Mouse (Mus musculus): ENCODE data around the gene Cdk19. TPM values are rescaled to one million over a fixed set of nuclear protein-coding genes. Genes with fewer than 3 reads are reported as not detected.

Gene Cdk19
- polyA plus RNA-seq, 1 experiment = not detected

GRCm38 (mm10) chr10:40482285-40482684, 142.9 kb downstream of the Cdk19 start:
- no peak for TF ChIP-seq POLR2A (IDR thresholded peaks at IDR 0.05; ENCODE audit: insufficient read depth, low read depth, low read length)
- no peak for TF ChIP-seq CTCF (IDR thresholded peaks at IDR 0.05; ENCODE audit: insufficient read depth, low read depth, low read length)
- Histone ChIP-seq H3K4me3 (ENCODE audit: insufficient read depth, low read depth, low read length) (no peak overlapping the region), H3K27ac (ENCODE audit: insufficient read depth, low read depth, low read length) (no peak overlapping the region), H3K4me1 (ENCODE audit: control insufficient read depth, insufficient read depth, low read length) (no peaks in the 10 kb centered on the region)
- 81% methylated on average over 6 of the region's 6 CpGs for WGBS

GRCm38 (mm10) chr10:40489086-40489796, 149.9 kb downstream of the Cdk19 start:
- Histone ChIP-seq H3K4me3 (ENCODE audit: insufficient read depth, low read depth, low read length) (no peak overlapping the region), H3K27ac (ENCODE audit: insufficient read depth, low read depth, low read length) (no peak overlapping the region), H3K4me1 (ENCODE audit: control insufficient read depth, insufficient read depth, low read length) (peaks cover 3% of the 10 kb centered on the region)
- TF ChIP-seq POLR2A (IDR thresholded peaks at IDR 0.05; ENCODE audit: insufficient read depth, low read depth, low read length) (no peak), CTCF (IDR thresholded peaks at IDR 0.05; ENCODE audit: insufficient read depth, low read depth, low read length) (no peak)
- WGBS = 74% methylated on average over 6 of the region's 6 CpGs

DNA sequence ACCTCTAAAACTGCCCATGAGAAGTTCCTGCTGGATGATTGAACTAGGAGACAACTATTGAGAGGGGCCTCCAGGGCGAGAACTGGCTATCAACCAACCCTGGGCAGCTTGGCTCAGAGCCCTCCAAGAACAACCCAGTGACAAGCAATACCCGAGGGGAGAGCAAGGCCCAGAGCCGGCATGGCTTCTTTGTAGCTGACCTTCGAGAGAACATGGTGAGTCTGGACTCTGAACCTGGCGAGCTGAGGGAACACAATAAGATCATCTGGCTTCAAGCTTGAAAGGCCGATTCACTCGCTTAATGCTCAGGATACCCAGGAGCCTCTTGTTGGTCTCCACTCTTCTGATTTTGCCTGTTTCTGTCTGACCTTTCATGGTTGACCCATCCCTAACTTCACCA, 151.8 kb downstream of the Cdk19 start:
- Histone ChIP-seq H3K4me1 (ENCODE audit: control insufficient read depth, insufficient read depth, low read length) (peaks cover 3% of the 10 kb centered on the region), H3K27ac (ENCODE audit: insufficient read depth, low read depth, low read length) (no peak overlapping the region), H3K4me3 (ENCODE audit: insufficient read depth, low read depth, low read length) (no peak overlapping the region)
- TF ChIP-seq CTCF (IDR thresholded peaks at IDR 0.05; ENCODE audit: insufficient read depth, low read depth, low read length) = no peak
- no peak for TF ChIP-seq POLR2A (IDR thresholded peaks at IDR 0.05; ENCODE audit: insufficient read depth, low read depth, low read length)
- 84% methylated on average over 7 of the region's 7 CpGs for WGBS

GRCm38 (mm10) chr10:40491748-40492147, 152.4 kb downstream of the Cdk19 start:
- no peak overlapping the region for H3K4me3 ChIP-seq (ENCODE audit: insufficient read depth, low read depth, low read length)
- TF ChIP-seq POLR2A (IDR thresholded peaks at IDR 0.05; ENCODE audit: insufficient read depth, low read depth, low read length) = no peak
- TF ChIP-seq CTCF (IDR thresholded peaks at IDR 0.05; ENCODE audit: insufficient read depth, low read depth, low read length) = no peak
- H3K4me1 ChIP-seq (ENCODE audit: control insufficient read depth, insufficient read depth, low read length) = peaks cover 3% of the 10 kb centered on the region
- H3K27ac ChIP-seq (ENCODE audit: insufficient read depth, low read depth, low read length) = no peak overlapping the region
- 70% methylated on average over 10 of the region's 10 CpGs for WGBS

- 86% methylated on average over 9 of the region's 9 CpGs for WGBS
- TF ChIP-seq POLR2A (IDR thresholded peaks at IDR 0.05; ENCODE audit: insufficient read depth, low read depth, low read length) (no peak), CTCF (IDR thresholded peaks at IDR 0.05; ENCODE audit: insufficient read depth, low read depth, low read length) (no peak)
Measured at GRCm38 (mm10) chr10:40494181-40495162, 155.1 kb downstream of the Cdk19 start.

DNA sequence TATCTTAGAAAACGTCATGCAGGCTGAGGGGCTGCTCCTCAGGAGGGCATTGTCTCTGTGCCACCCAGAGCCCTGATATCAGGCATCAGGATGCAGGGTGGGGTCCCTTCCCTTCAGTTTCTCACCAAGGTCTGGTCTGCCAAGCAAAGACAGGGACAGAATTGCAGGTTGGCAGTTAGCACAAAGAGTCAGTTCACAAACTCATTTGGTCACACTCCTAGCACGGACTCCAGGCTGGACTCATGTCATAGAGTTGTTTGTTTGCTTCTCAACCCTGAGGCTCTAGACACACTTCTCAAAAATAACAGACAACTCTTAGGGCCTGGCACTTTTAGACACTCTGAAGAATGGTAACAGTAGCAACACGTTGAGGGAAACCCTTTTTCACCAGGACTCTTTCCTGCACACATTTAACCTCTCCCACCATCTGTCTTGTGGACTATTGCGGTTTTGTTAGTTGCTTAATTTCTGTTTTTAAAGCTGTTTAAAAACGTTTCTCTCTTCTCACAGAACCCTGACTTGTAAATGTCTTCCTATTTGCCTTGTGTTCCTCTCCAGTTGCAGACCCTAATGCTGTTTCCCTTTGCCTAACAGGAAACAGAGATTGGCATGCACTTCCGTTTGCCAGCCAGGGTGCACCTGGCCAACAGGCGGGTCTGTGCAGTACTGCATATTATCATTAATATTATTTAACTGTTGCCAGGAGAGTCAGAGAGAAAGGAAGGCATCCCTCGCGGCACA, 158.1 kb downstream of the Cdk19 start:
- H3K4me3 ChIP-seq (ENCODE audit: insufficient read depth, low read depth, low read length) = no peak overlapping the region
- WGBS = 41% methylated on average over 9 of the region's 9 CpGs
- TF ChIP-seq CTCF (IDR thresholded peaks at IDR 0.05; ENCODE audit: insufficient read depth, low read depth, low read length) = no peak
- TF ChIP-seq POLR2A (IDR thresholded peaks at IDR 0.05; ENCODE audit: insufficient read depth, low read depth, low read length) = no peak
- H3K27ac ChIP-seq (ENCODE audit: insufficient read depth, low read depth, low read length) = no peak overlapping the region
- H3K4me1 ChIP-seq (ENCODE audit: control insufficient read depth, insufficient read depth, low read length) = peaks cover 3% of the 10 kb centered on the region; the same call in 1 of the 2 replicates

More at GRCm38 (mm10) chr10:40494181-40495162, 155.1 kb downstream of the Cdk19 start:
- Histone ChIP-seq H3K27ac (ENCODE audit: insufficient read depth, low read depth, low read length) (no peak overlapping the region), H3K4me3 (ENCODE audit: insufficient read depth, low read depth, low read length) (no peak overlapping the region), H3K4me1 (ENCODE audit: control insufficient read depth, insufficient read depth, low read length) (peaks cover 6% of the 10 kb centered on the region)

DNA sequence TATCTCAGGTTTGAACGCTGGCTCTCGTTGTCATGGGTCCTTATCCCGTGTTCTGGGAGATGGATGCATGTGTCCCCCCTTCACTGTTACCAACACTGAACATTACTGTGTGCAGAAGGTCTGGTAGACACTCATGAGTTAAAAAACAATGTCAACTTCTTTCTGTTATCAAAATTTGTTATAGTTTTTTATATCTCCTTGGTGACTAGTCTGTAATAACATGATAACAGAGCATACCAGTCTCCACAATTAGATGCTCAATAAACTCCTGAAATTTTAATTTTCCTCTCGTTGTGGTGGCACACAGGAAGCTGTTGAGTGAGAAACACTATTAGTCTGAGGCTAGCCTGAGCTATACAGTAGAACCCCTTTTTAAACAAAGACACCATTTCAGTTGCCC, 159.1 kb downstream of the Cdk19 start:
- no peak overlapping the region for H3K4me3 ChIP-seq (ENCODE audit: insufficient read depth, low read depth, low read length)
- TF ChIP-seq POLR2A (IDR thresholded peaks at IDR 0.05; ENCODE audit: insufficient read depth, low read depth, low read length) (no peak), CTCF (IDR thresholded peaks at IDR 0.05; ENCODE audit: insufficient read depth, low read depth, low read length) (no peak)
- 94% methylated on average over 4 of the region's 4 CpGs for WGBS
- peaks cover 3% of the 10 kb centered on the region; the same call in 1 of the 2 replicates for H3K4me1 ChIP-seq (ENCODE audit: control insufficient read depth, insufficient read depth, low read length)
- H3K27ac ChIP-seq (ENCODE audit: insufficient read depth, low read depth, low read length) = no peak overlapping the region
